Mouse (Mus musculus): ENCODE measurements at regions not wholly inside any gene's neighbourhood (a gene's known extent, or its start where the extent isn't known, plus 50 kb on each side); places are given as distances from the start of the nearest gene placed in this dataset.

- no peak for DNase-seq (ENCODE audit: low read depth in 2 of 2, low spot score in 2 of 2)
Measured at GRCm38 (mm10) chr14:76824066-76824465, 212.5 kb upstream of the Ccdc122 start.

- no peak for DNase-seq (ENCODE audit: low read depth in 2 of 2, low spot score in 2 of 2)
Measured at GRCm38 (mm10) chr14:76822766-76823325, 213.7 kb upstream of the Ccdc122 start.

GRCm38 (mm10) chr14:76821892-76822291, 214.7 kb upstream of the Ccdc122 start:
- no peak for DNase-seq (ENCODE audit: low read depth in 2 of 2, low spot score in 2 of 2)

- DNase-seq (ENCODE audit: low read depth in 2 of 2, low spot score in 2 of 2): no peak
Measured at GRCm38 (mm10) chr14:76821484-76821883, 215.1 kb upstream of the Ccdc122 start.

- DNase-seq (ENCODE audit: low read depth in 2 of 2, low spot score in 2 of 2): no peak
Measured at GRCm38 (mm10) chr14:76820989-76821388, 215.6 kb upstream of the Ccdc122 start.

GRCm38 (mm10) chr14:76819690-76820089, 216.9 kb upstream of the Ccdc122 start:
- DNase-seq (ENCODE audit: low read depth in 2 of 2, low spot score in 2 of 2): no peak

- DNase-seq (ENCODE audit: low read depth in 2 of 2, low spot score in 2 of 2): no peak
Measured at GRCm38 (mm10) chr14:76818256-76819010, 218.1 kb upstream of the Ccdc122 start.

- no peak for DNase-seq (ENCODE audit: low read depth in 2 of 2, low spot score in 2 of 2)
Measured at GRCm38 (mm10) chr14:76817189-76817772, 219.3 kb upstream of the Ccdc122 start.

GRCm38 (mm10) chr14:76816666-76817065, 219.9 kb upstream of the Ccdc122 start:
- DNase-seq (ENCODE audit: low read depth in 2 of 2, low spot score in 2 of 2): no peak

- DNase-seq (ENCODE audit: low read depth in 2 of 2, low spot score in 2 of 2): no peak
Measured at GRCm38 (mm10) chr14:76812155-76812875, 224.3 kb upstream of the Ccdc122 start.

GRCm38 (mm10) chr14:76810697-76811589, 225.6 kb upstream of the Ccdc122 start:
- no peak for DNase-seq (ENCODE audit: low read depth in 2 of 2, low spot score in 2 of 2)

- DNase-seq (ENCODE audit: low read depth in 2 of 2, low spot score in 2 of 2): no peak
Measured at GRCm38 (mm10) chr14:76810041-76810440, 226.5 kb upstream of the Ccdc122 start.

- no peak for DNase-seq (ENCODE audit: low read depth in 2 of 2, low spot score in 2 of 2)
Measured at GRCm38 (mm10) chr14:76809411-76809810, 227.2 kb upstream of the Ccdc122 start.

GRCm38 (mm10) chr14:76805151-76805785, 231.3 kb upstream of the Ccdc122 start:
- DNase-seq (ENCODE audit: low read depth in 2 of 2, low spot score in 2 of 2): no peak

GRCm38 (mm10) chr14:76804447-76805150, 232.0 kb upstream of the Ccdc122 start:
- DNase-seq (ENCODE audit: low read depth in 2 of 2, low spot score in 2 of 2): no peak

GRCm38 (mm10) chr14:76800181-76800580, 236.4 kb upstream of the Ccdc122 start:
- no peak for DNase-seq (ENCODE audit: low read depth in 2 of 2, low spot score in 2 of 2)

GRCm38 (mm10) chr14:76799741-76800140, 236.8 kb upstream of the Ccdc122 start:
- no peak for DNase-seq (ENCODE audit: low read depth in 2 of 2, low spot score in 2 of 2)

- DNase-seq (ENCODE audit: low read depth in 2 of 2, low spot score in 2 of 2): no peak
Measured at GRCm38 (mm10) chr14:76798925-76799428, 237.6 kb upstream of the Ccdc122 start.

- no peak for DNase-seq (ENCODE audit: low read depth in 2 of 2, low spot score in 2 of 2)
Measured at GRCm38 (mm10) chr14:76798488-76798887, 238.1 kb upstream of the Ccdc122 start.

Data from CD8-positive naive resting alpha-beta T cell, adult 2 months (primary cell).